Mouse (Mus musculus): ENCODE data around the gene Vwa5b2. TPM values are rescaled to one million over a fixed set of nuclear protein-coding genes. Genes with fewer than 3 reads are reported as not detected.

Vwa5b2 gene
- polyA plus RNA-seq, 1 experiment from 2014 or later: 1.7 TPM

GRCm38 (mm10) chr16:20589939-20590679 is 838 bp downstream of the Vwa5b2 start:
- Histone ChIP-seq H3K27me3 (ENCODE audit: low read depth, poor library complexity, severe bottlenecking) (peaks cover 71% of the 10 kb centered on the region), H3K36me3 (no peaks in the 10 kb centered on the region), H3K27ac (replicated peaks) (peak overlapping the region; percentile 66), H3K9me3 (replicated peaks) (no peaks in the 10 kb centered on the region), H3K4me3 (peak overlapping the region; percentile 67), H3K4me1 (peaks cover 24% of the 10 kb centered on the region)
- under 1% methylated on average over 39 of the region's 39 CpGs for WGBS
- no peak for DNase-seq (ENCODE audit: low spot score)

- Histone ChIP-seq H3K4me3 (peak overlapping the region; percentile 67), H3K4me1 (peaks cover 24% of the 10 kb centered on the region), H3K27me3 (ENCODE audit: low read depth, poor library complexity, severe bottlenecking) (peaks cover 76% of the 10 kb centered on the region), H3K36me3 (no peaks in the 10 kb centered on the region), H3K27ac (replicated peaks) (no peak overlapping the region), H3K9me3 (replicated peaks) (no peaks in the 10 kb centered on the region)
- WGBS: 2% methylated on average over 17 of the region's 17 CpGs
- DNase-seq (ENCODE audit: low spot score): peak; percentile 40
Observed at GRCm38 (mm10) chr16:20590680-20591038, 1.4 kb downstream of the Vwa5b2 start.

DNA sequence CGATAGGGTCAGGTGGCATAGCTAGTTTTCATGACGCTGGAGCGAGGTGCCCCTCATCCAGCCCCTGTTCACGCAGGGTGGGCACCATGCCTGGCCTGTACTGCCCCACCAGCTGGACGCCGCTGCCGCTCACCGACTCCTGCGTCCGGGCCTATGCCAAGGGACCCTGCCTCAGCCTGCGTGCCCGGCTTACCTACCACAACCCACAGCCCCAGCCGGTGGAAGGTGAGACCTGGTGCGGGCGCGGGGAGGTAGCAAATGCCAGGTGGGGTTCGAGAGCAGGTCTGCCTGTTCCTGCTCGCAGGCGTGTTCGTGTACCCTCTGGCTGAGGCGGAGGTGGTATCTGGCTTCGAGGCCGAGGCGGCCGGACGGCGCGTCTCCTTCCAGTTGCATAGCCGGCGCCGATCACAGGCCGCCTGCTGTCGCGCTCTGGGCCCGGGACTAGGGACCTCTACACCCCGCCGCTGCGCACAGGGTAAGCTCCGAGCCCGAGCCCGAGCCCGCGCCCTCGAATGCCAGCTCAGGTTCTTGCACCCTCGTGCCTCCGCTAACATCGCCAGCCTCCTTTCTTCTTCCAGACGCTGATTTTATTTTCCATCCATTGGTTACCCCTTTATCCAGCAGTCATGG is 1.9 kb downstream of the Vwa5b2 start:
- WGBS: 5% methylated on average over 48 of the region's 48 CpGs
- DNase-seq (ENCODE audit: low spot score): peak; percentile 29
- H3K4me1 ChIP-seq: peaks cover 24% of the 10 kb centered on the region
- H3K9me3 ChIP-seq (replicated peaks): no peaks in the 10 kb centered on the region
- no peak overlapping the region for H3K27ac ChIP-seq (replicated peaks)
- peak overlapping the region; percentile 67 for H3K4me3 ChIP-seq
- no peaks in the 10 kb centered on the region for H3K36me3 ChIP-seq
- peaks cover 82% of the 10 kb centered on the region for H3K27me3 ChIP-seq (ENCODE audit: low read depth, poor library complexity, severe bottlenecking)

- Histone ChIP-seq H3K36me3 (no peaks in the 10 kb centered on the region), H3K27me3 (ENCODE audit: low read depth, poor library complexity, severe bottlenecking) (peaks cover 61% of the 10 kb centered on the region), H3K27ac (replicated peaks) (no peak overlapping the region), H3K9me3 (replicated peaks) (no peaks in the 10 kb centered on the region), H3K4me1 (peaks cover 13% of the 10 kb centered on the region), H3K4me3 (no peak overlapping the region)
- 84% methylated on average over 7 of the region's 7 CpGs for WGBS
- DNase-seq (ENCODE audit: low spot score): no peak
Observed at GRCm38 (mm10) chr16:20595060-20595673, 5.9 kb downstream of the Vwa5b2 start.

- Histone ChIP-seq H3K4me3 (no peak overlapping the region), H3K36me3 (no peaks in the 10 kb centered on the region), H3K27me3 (ENCODE audit: low read depth, poor library complexity, severe bottlenecking) (peaks cover 55% of the 10 kb centered on the region), H3K4me1 (peaks cover 8% of the 10 kb centered on the region), H3K9me3 (replicated peaks) (no peaks in the 10 kb centered on the region), H3K27ac (replicated peaks) (no peak overlapping the region)
- DNase-seq (ENCODE audit: low spot score): no peak
- WGBS: 84% methylated on average over 4 of the region's 4 CpGs
Observed at GRCm38 (mm10) chr16:20595737-20596136, 6.5 kb downstream of the Vwa5b2 start.

- Histone ChIP-seq H3K27me3 (ENCODE audit: low read depth, poor library complexity, severe bottlenecking) (peaks cover 44% of the 10 kb centered on the region), H3K4me1 (no peaks in the 10 kb centered on the region), H3K4me3 (no peak overlapping the region), H3K9me3 (replicated peaks) (no peaks in the 10 kb centered on the region), H3K27ac (replicated peaks) (no peak overlapping the region), H3K36me3 (no peaks in the 10 kb centered on the region)
- 71% methylated on average over 7 of the region's 7 CpGs for WGBS
- no peak for DNase-seq (ENCODE audit: low spot score)
Observed at GRCm38 (mm10) chr16:20596687-20597441, 7.6 kb downstream of the Vwa5b2 start.

GRCm38 (mm10) chr16:20600511-20600910 is 11.2 kb downstream of the Vwa5b2 start:
- Histone ChIP-seq H3K36me3 (peaks cover 19% of the 10 kb centered on the region), H3K27ac (replicated peaks) (no peak overlapping the region), H3K4me3 (no peak overlapping the region), H3K27me3 (ENCODE audit: low read depth, poor library complexity, severe bottlenecking) (peaks cover 8% of the 10 kb centered on the region), H3K4me1 (no peaks in the 10 kb centered on the region), H3K9me3 (replicated peaks) (no peaks in the 10 kb centered on the region)
- 81% methylated on average over 5 of the region's 5 CpGs for WGBS
- DNase-seq (ENCODE audit: low spot score): no peak

- 89% methylated on average over 9 of the region's 9 CpGs for WGBS
- DNase-seq (ENCODE audit: low spot score): no peak
- Histone ChIP-seq H3K27me3 (ENCODE audit: low read depth, poor library complexity, severe bottlenecking) (no peaks in the 10 kb centered on the region), H3K27ac (replicated peaks) (no peak overlapping the region), H3K4me1 (peaks cover 15% of the 10 kb centered on the region), H3K36me3 (peaks cover 56% of the 10 kb centered on the region), H3K4me3 (no peak overlapping the region), H3K9me3 (replicated peaks) (no peaks in the 10 kb centered on the region)
Observed at GRCm38 (mm10) chr16:20604705-20605104, 15.4 kb downstream of the Vwa5b2 start.

DNA sequence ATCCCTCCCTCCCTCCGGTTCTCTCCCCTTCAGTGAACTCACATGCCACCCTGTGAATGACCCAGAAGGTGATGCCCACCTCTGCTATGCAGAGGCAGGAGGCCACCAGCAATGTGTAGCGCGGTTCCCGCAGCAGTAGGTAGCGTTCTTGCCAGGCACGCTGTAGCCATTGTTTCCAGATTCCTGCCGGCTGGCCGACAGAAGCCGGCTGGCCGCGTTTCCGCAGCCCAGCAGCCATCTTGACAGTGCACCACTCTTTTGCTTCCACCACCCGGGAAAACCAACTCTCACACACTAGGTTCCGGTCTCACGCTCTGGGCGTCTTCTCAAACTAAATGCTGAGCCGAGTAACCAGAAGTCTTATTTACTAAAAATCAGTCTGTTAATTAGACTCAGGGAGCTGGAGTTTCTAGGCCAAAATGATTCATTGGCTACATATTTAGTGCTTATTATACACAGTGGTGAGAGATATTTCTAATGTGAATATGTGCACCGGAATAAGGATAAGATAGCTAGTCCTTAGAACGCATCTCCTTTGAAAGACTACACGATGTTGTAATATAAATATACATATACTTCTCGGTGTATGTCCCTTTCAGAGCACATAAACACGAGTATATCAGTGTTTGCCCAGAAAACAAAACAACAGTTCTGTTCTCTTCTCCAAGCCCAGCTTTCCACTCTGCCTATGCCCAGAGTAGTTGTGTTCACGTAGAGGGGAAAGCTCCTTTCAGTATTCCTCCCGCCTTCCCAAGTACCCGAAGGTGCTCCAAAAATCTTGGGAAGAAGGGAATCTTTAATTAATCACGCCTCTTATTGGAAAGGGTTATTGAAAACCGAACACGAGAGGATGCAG is 21.5 kb downstream of the Vwa5b2 start:
- DNase-seq (ENCODE audit: low spot score): peak; percentile 83
- no peaks in the 10 kb centered on the region for H3K9me3 ChIP-seq (replicated peaks)
- peak overlapping the region; percentile 91 for H3K4me3 ChIP-seq
- under 1% methylated on average over 28 of the region's 28 CpGs for WGBS
- peaks cover 37% of the 10 kb centered on the region for H3K4me1 ChIP-seq
- peak overlapping the region; percentile 96 for H3K27ac ChIP-seq (replicated peaks)
- H3K27me3 ChIP-seq (ENCODE audit: low read depth, poor library complexity, severe bottlenecking): no peaks in the 10 kb centered on the region
- peaks cover 37% of the 10 kb centered on the region for H3K36me3 ChIP-seq

DNA sequence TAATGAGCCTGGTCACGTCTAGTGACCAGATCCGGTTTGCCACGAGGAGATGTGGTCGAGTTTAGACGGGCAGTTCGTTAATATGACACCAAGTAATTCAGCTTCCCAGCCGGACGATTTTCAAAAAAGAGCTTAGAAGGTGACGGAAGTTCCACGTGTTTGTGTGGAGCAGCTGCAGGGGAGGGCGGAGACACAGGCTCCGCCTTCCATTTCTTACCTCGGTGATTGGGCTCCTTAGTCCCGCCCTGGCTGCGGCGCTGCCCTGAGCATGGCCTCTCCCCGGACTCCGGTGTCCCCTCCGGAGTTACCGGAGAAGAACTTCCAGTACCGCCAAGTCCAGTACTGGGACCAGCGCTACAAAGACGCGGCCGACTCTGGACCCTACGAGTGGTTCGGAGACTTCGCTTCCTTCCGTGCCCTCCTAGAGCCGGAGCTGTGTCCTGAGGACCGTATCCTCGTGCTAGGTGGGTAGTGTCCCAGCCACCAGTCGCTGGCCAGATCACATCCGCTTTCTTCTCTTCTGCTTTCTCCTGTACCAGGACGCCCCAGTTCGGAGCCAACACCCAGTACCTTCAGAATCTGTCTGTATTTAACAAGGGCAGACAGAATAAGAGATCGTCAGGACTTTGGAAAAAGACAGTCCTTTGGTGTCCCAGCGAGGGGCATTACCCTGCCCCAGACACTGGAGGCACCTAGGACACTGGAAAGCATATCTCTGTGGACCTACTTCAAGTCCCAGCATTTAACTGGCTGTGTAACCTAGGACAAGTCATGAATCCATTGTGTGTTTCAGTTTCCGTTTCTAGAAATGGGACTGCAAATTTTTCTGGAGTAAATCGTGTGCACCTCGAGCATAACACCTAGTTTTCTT is 22.3 kb downstream of the Vwa5b2 start, which contains the start of the genes Eef1akmt4, Gm49333 and Alg3:
Gene Eef1akmt4 (plus strand): TSS at position 237 of the 871 bp plus-strand sequence.
Gene Gm49333 (plus strand): TSS at position 254 of the 871 bp plus-strand sequence.
Gene Alg3 (minus strand): TSS at position 379 of the 871 bp plus-strand sequence.
- Histone ChIP-seq H3K9me3 (replicated peaks) (no peaks in the 10 kb centered on the region), H3K27ac (replicated peaks) (peak within 1 kb of the TSS; percentile 96), H3K4me3 (peak within 1 kb of the TSS; percentile 91), H3K36me3 (peaks cover 33% of the 10 kb centered on the region), H3K4me1 (peaks cover 37% of the 10 kb centered on the region), H3K27me3 (ENCODE audit: low read depth, poor library complexity, severe bottlenecking) (no peaks in the 10 kb centered on the region)
- WGBS: 2% methylated on average over 41 of the region's 41 CpGs
- peak; percentile 90 for DNase-seq (ENCODE audit: low spot score)

Data from midbrain, embryonic 10.5 days (tissue).